Mouse (Mus musculus) CH12.LX (cell line): Measurements from ENCODE around the gene Taar1. TPM values are rescaled to one million over a fixed set of nuclear protein-coding genes. Genes with fewer than 3 reads are reported as not detected.

ENCODE experiments used
- DNase-seq: peaks from one replicate; pipeline ENCODE4 v3.0.0-alpha.2; 2013; ENCODE audit errors: extremely low read depth
- H3K27ac ChIP-seq: 2 replicates; pipeline ENCODE4 v1.5.1; 2012; ENCODE audit warnings: low read depth, mild to moderate bottlenecking, control low read depth, moderate library complexity; ENCODE audit not compliant: insufficient read depth
- H3K27me3 ChIP-seq: replicated peaks from 2 replicates; pipeline ENCODE3; 2012; ENCODE audit warnings: inconsistent platforms
- H3K36me3 ChIP-seq, 2 experiments: replicated peaks in 1 of 2; 2 replicates each; pipeline versions ENCODE3 to v1.6.1; 2012; ENCODE audit warnings: inconsistent platforms in 1 of 2, low read length in 1 of 2, mild to moderate bottlenecking in 1 of 2, mixed read lengths in 1 of 2, moderate library complexity in 1 of 2; ENCODE audit not compliant: control insufficient read depth in 1 of 2, insufficient read depth in 1 of 2
- H3K4me1 ChIP-seq, 2 experiments: 2 replicates each; pipeline ENCODE4 v1.6.1; 2012; ENCODE audit warnings: inconsistent platforms in 1 of 2, moderate library complexity in 1 of 2; ENCODE audit not compliant: insufficient read depth in 2 of 2, control insufficient read depth in 1 of 2
- H3K4me2 ChIP-seq: 2 replicates; pipeline ENCODE4 v1.6.1; 2012; ENCODE audit warnings: low read depth, mild to moderate bottlenecking, control low read depth; ENCODE audit not compliant: poor library complexity, insufficient read depth, severe bottlenecking
- H3K4me3 ChIP-seq, 3 experiments: fragments of 150-350 bp in 1 of 3; sonication (generic) in 1 of 3; replicated peaks in 1 of 3; 2 replicates each; pipeline versions ENCODE3 to v1.5.1; 2011 to 2012; ENCODE audit warnings: low read depth in 2 of 3, low read length in 2 of 3, mild to moderate bottlenecking in 2 of 3, moderate library complexity in 2 of 3, control low read depth in 1 of 3, improper control_type of control experiment in 1 of 3, inconsistent platforms in 1 of 3, mixed read lengths in 1 of 3; ENCODE audit not compliant: poor library complexity in 1 of 3
- H3K79me2 ChIP-seq: replicated peaks from 2 replicates; pipeline ENCODE4 v1.6.1; 2012; ENCODE audit warnings: mild to moderate bottlenecking, moderate library complexity; ENCODE audit not compliant: control insufficient read depth, poor library complexity, insufficient read depth, severe bottlenecking; ENCODE audit errors: extremely low read depth
- H3K9ac ChIP-seq: 2 replicates; pipeline ENCODE4 v1.6.1; 2012; ENCODE audit warnings: low read depth, mild to moderate bottlenecking, control low read depth, moderate library complexity; ENCODE audit not compliant: insufficient read depth
- H3K9me3 ChIP-seq: replicated peaks from 2 replicates; pipeline ENCODE3; 2012; ENCODE audit warnings: low read length, inconsistent platforms, mixed read lengths
- CHD1 ChIP-seq: IDR thresholded peaks from 2 replicates; pipeline ENCODE4 v1.6.1; 2012; ENCODE audit warnings: low read depth, low read length, improper control_type of control experiment, inconsistent platforms
- CHD2 ChIP-seq: IDR thresholded peaks from 2 replicates; pipeline ENCODE4 v1.6.1; 2011; ENCODE audit warnings: low read length, improper control_type of control experiment
- CTCF ChIP-seq, 2 experiments: IDR thresholded peaks in 1 of 2; conservative IDR thresholded peaks in 1 of 2; 2 replicates each; pipeline ENCODE4 v1.5.1; 2011 to 2012; ENCODE audit warnings: low read depth in 2 of 2, low read length in 2 of 2, improper control_type of control experiment in 1 of 2, inconsistent platforms in 1 of 2, mild to moderate bottlenecking in 1 of 2, moderate library complexity in 1 of 2
- E2F4 ChIP-seq: IDR thresholded peaks from 2 replicates; pipeline ENCODE4 v1.6.1; 2011; ENCODE audit warnings: low read depth, low read length, improper control_type of control experiment; ENCODE audit not compliant: insufficient replicate concordance
- EP300 ChIP-seq: IDR thresholded peaks from 2 replicates; pipeline ENCODE4 v1.6.1; 2011; ENCODE audit warnings: low read length, improper control_type of control experiment
- ETS1 ChIP-seq: conservative IDR thresholded peaks from 2 replicates; pipeline ENCODE4 v1.6.1; 2012; ENCODE audit warnings: low read depth, mild to moderate bottlenecking, inconsistent platforms, low read length, improper control_type of control experiment, moderate library complexity
- GABPA ChIP-seq: IDR thresholded peaks from 2 replicates; pipeline ENCODE4 v1.6.1; 2012; ENCODE audit warnings: low read depth, low read length, improper control_type of control experiment, inconsistent platforms; ENCODE audit not compliant: insufficient replicate concordance
- IRF4 ChIP-seq: IDR thresholded peaks from 2 replicates; pipeline ENCODE4 v1.6.1; 2014; ENCODE audit warnings: low read depth, mild to moderate bottlenecking, inconsistent platforms, low read length, improper control_type of control experiment
- JUND ChIP-seq: conservative IDR thresholded peaks from 2 replicates; pipeline ENCODE4 v1.6.1; 2011; ENCODE audit warnings: low read depth, low read length, improper control_type of control experiment
- MAFK ChIP-seq: IDR thresholded peaks from 2 replicates; pipeline ENCODE4 v1.6.1; 2011; ENCODE audit warnings: low read length, improper control_type of control experiment; ENCODE audit not compliant: insufficient replicate concordance
- MAZ ChIP-seq: IDR thresholded peaks from 2 replicates; pipeline ENCODE4 v1.6.1; 2012; ENCODE audit warnings: low read depth, mild to moderate bottlenecking, inconsistent platforms, low read length, improper control_type of control experiment, moderate library complexity
- MXI1 ChIP-seq: IDR thresholded peaks from 2 replicates; pipeline ENCODE4 v1.6.1; 2011; ENCODE audit warnings: mild to moderate bottlenecking, low read depth, low read length, improper control_type of control experiment
- NELFE ChIP-seq: IDR thresholded peaks from 2 replicates; pipeline ENCODE4 v1.6.1; 2011; ENCODE audit warnings: low read depth, low read length, improper control_type of control experiment
- PAX5 ChIP-seq: IDR thresholded peaks from 2 replicates; pipeline ENCODE4 v1.6.1; 2012; ENCODE audit warnings: low read length, inconsistent platforms, mixed read lengths
- POLR2A ChIP-seq: IDR thresholded peaks from 2 replicates; pipeline ENCODE4 v1.6.1; 2011; ENCODE audit warnings: low read depth, mild to moderate bottlenecking, improper control_type of control experiment, low read length
- SIN3A ChIP-seq: IDR thresholded peaks from 2 replicates; pipeline ENCODE4 v1.6.1; 2012; ENCODE audit warnings: low read length, improper control_type of control experiment, inconsistent platforms
- TCF12 ChIP-seq: IDR thresholded peaks from 2 replicates; pipeline ENCODE4 v1.6.1; 2014; ENCODE audit warnings: low read depth, mild to moderate bottlenecking, inconsistent platforms, low read length, improper control_type of control experiment
- UBTF ChIP-seq: IDR thresholded peaks from 2 replicates; pipeline ENCODE4 v1.6.1; 2012; ENCODE audit warnings: low read depth, mild to moderate bottlenecking, inconsistent platforms, low read length, improper control_type of control experiment, moderate library complexity
- USF1 ChIP-seq: IDR thresholded peaks from 2 replicates; pipeline ENCODE4 v1.6.1; 2014; ENCODE audit warnings: low read depth, mild to moderate bottlenecking, inconsistent platforms, low read length, improper control_type of control experiment
- ZNF384 ChIP-seq: IDR thresholded peaks from 2 replicates; pipeline ENCODE4 v1.6.1; 2012; ENCODE audit warnings: low read depth, low read length, improper control_type of control experiment, inconsistent platforms
- dilution Hi-C: fragments of 300-500 bp; cut with MboI; formaldehyde crosslinking; loops from 2 replicates; pipeline ENCODE4 v1.14.3; 2020; ENCODE audit warnings: low sequenced_read_pairs; ENCODE audit not compliant: extremely low pct_unique_long_range_greater_than_20kb, extremely low pct_ligation_motif_present
- in situ Hi-C: fragments of 300-500 bp; cut with MboI; formaldehyde crosslinking; loops from 3 replicates; pipeline ENCODE4 v1.14.3; 2019; ENCODE audit warnings: low sequenced_read_pairs, low pct_ligation_motif_present, low pct_unique_long_range_greater_than_20kb, mixed read lengths
- polyA plus RNA-seq: library from polyadenylated mRNA; unstranded; fragments of >175 nt; gene quantifications from 2 replicates; pipeline ENCODE4 v1.2.1, GENCODE M21; 2012; ENCODE audit warnings: low read depth; ENCODE audit not compliant: insufficient read length
- total RNA-seq, 2 experiments: library from RNA; depleted of rRNA; stranded (reverse); fragments of 300-350 nt in 1 of 2; fragments of >200 nt in 1 of 2; gene quantifications; 2 replicates each; pipeline ENCODE4 v1.2.3; 2012 to 2014

Gene Taar1
- total and polyA plus RNA-seq, 3 experiments: not detected

GRCm38 (mm10) chr10:23963444-23963843 lies 43.3 kb downstream of the Taar1 start:
- Histone ChIP-seq H3K27me3 (no peaks in the 10 kb centered on the region), H3K9ac (no peak overlapping the region), H3K36me3 (no peaks in the 10 kb centered on the region)
- no peak for DNase-seq
- TF ChIP-seq USF1: no peak
- TF ChIP-seq CHD2: no peak
- TF ChIP-seq CTCF (conservative IDR thresholded peaks at IDR 0.05 in 1 of 2, IDR thresholded peaks at IDR 0.05 in 1 of 2; ENCODE audit: low read depth in 2 of 2, low read length in 2 of 2): no peak
- TF ChIP-seq ZNF384: no peak
- TF ChIP-seq NELFE: no peak
- no peak for TF ChIP-seq SIN3A
- TF ChIP-seq, all 38 proteins: peak for 0
- dilution Hi-C loops: no loop called here
- Histone ChIP-seq H3K79me2 (no peaks in the 10 kb centered on the region), H3K9me3 (no peaks in the 10 kb centered on the region), H3K4me2 (no peak overlapping the region), H3K4me3 (no peak overlapping the region), H3K4me1 (peaks cover 4 to 12% of the 10 kb centered on the region in 2 experiments), H3K27ac (no peak overlapping the region)
- in situ Hi-C loops: loop anchor here (25.0 kb wide), 1 partner anchor 349 kb away; no protein-coding TSS in a partner anchor

GRCm38 (mm10) chr10:23964921-23965610 lies 44.9 kb downstream of the Taar1 start:
- dilution Hi-C loops: no loop called here

GRCm38 (mm10) chr10:23970656-23971165 lies 50.6 kb downstream of the Taar1 start, which contains the start of gene Taar5:
Taar5 (plus strand) TSS chr10:23970706.
- TF ChIP-seq CHD2: no peak
- no peak for TF ChIP-seq SIN3A
- in situ Hi-C loops (loop anchor here (25.0 kb wide), 1 partner anchor 342 kb away; no protein-coding TSS in a partner anchor), dilution Hi-C loops (no loop called here)
- no peak within 1 kb of the TSS for H3K4me3 ChIP-seq
- H3K79me2 ChIP-seq: no peaks in the 10 kb centered on the region
- H3K4me2 ChIP-seq: no peak within 1 kb of the TSS
- DNase-seq: no peak
- no peaks in the 10 kb centered on the region for H3K4me1 ChIP-seq
- no peak within 1 kb of the TSS for H3K9ac ChIP-seq
- no peaks in the 10 kb centered on the region for H3K27me3 ChIP-seq
- H3K36me3 ChIP-seq: no peaks in the 10 kb centered on the region
- H3K27ac ChIP-seq: no peak within 1 kb of the TSS
- H3K9me3 ChIP-seq: no peaks in the 10 kb centered on the region

More at GRCm38 (mm10) chr10:23964921-23965610, 44.9 kb downstream of the Taar1 start:
- Histone ChIP-seq H3K27ac (no peak overlapping the region), H3K4me1 (peaks cover 4 to 12% of the 10 kb centered on the region in 2 experiments), H3K36me3 (no peaks in the 10 kb centered on the region)
- in situ Hi-C loops: loop anchor here (25.0 kb wide), 1 partner anchor 347 kb away; no protein-coding TSS in a partner anchor
- TF ChIP-seq MAFK (no peak), IRF4 (no peak), JUND (no peak), TCF12 (no peak), GABPA (no peak), MXI1 (no peak), E2F4 (no peak), ETS1 (no peak), MAZ (no peak), POLR2A (no peak), PAX5 (no peak), UBTF (no peak), CHD1 (no peak), EP300 (no peak), CTCF (conservative IDR thresholded peaks at IDR 0.05 in 1 of 2, IDR thresholded peaks at IDR 0.05 in 1 of 2; ENCODE audit: low read depth in 2 of 2, low read length in 2 of 2) (no peak)
- TF ChIP-seq, all 38 proteins: peak for 0
- H3K4me2 ChIP-seq: no peak overlapping the region
- H3K9ac ChIP-seq: no peak overlapping the region
- H3K79me2 ChIP-seq: no peaks in the 10 kb centered on the region
- no peak for DNase-seq
- no peaks in the 10 kb centered on the region for H3K9me3 ChIP-seq
- no peak overlapping the region for H3K4me3 ChIP-seq
- H3K27me3 ChIP-seq: no peaks in the 10 kb centered on the region
